In genomic region chr16:92455488-92455887, GRCm38 (mm10) we compare ENCODE assay signal across 19 mouse cellular contexts. TPM values are rescaled to one million over a fixed set of nuclear protein-coding genes. Genes with fewer than 3 reads are reported as not detected.
DNase-seq lines count a peak whose midpoint lies in the region; ATAC-seq and TF ChIP-seq lines count a peak whose summit lies in the region.
"Had no signal": no experiment of that assay in that cellular context is flagged by ENCODE, and none has a peak within 500 bp of the region (broad histone marks: within the 10 kb centered on the region; RNA-seq: fewer than 3 reads in every experiment).

No protein-coding gene starts in this region.

- H3K27ac ChIP-seq in kidney, embryonic 14.5 days (ENCODE audit: low read depth, low read length): no peak overlapping the region
- H3K27ac ChIP-seq in lung, embryonic 14.5 days (ENCODE audit: low read depth): no peak overlapping the region
- H3K27ac ChIP-seq: hindbrain, embryonic 12.5 days; limb, embryonic 13.5 days; neural tube, embryonic 13.5 days had no signal

- no peaks in the 10 kb centered on the region for H3K9me3 ChIP-seq in kidney, embryonic 14.5 days (ENCODE audit: control insufficient read depth, low read length)
- no peaks in the 10 kb centered on the region for H3K9me3 ChIP-seq in lung, embryonic 14.5 days (ENCODE audit: low read depth, low read length)
- H3K9me3 ChIP-seq in G1E (replicated peaks): no peaks in the 10 kb centered on the region
- H3K9me3 ChIP-seq: embryonic facial prominence, embryonic 13.5 days; hindbrain, embryonic 12.5 days; limb, embryonic 13.5 days; neural tube, embryonic 13.5 days had no signal

- H3K4me2 ChIP-seq in kidney, embryonic 14.5 days (replicated peaks; ENCODE audit: low read depth, low read length): no peak overlapping the region
- no peak overlapping the region for H3K4me2 ChIP-seq in lung, embryonic 14.5 days
- H3K4me2 ChIP-seq: embryonic facial prominence, embryonic 13.5 days; hindbrain, embryonic 12.5 days; limb, embryonic 13.5 days; neural tube, embryonic 13.5 days had no signal

- ATAC-seq in kidney, embryonic 14.5 days (ENCODE audit: low FRiP score, low TSS enrichment): no peak
- no peak for ATAC-seq in lung, embryonic 14.5 days (ENCODE audit: insufficient read depth)
- no peak for ATAC-seq in G1E (ENCODE audit: extremely low read depth, insufficient number of reproducible peaks, low FRiP score, poor library complexity, severe bottlenecking)
- ATAC-seq: activated CD4-positive, CD25-positive, alpha-beta regulatory T cell, adult 4 months; Patski had no signal

- H3K27me3 ChIP-seq in kidney, embryonic 14.5 days (ENCODE audit: control insufficient read depth, insufficient read depth, low read length): no peaks in the 10 kb centered on the region
- H3K27me3 ChIP-seq in lung, embryonic 14.5 days (ENCODE audit: insufficient read depth, low read length): no peaks in the 10 kb centered on the region
- H3K27me3 ChIP-seq in G1E (ENCODE audit: insufficient read depth, low read length): no peaks in the 10 kb centered on the region
- H3K27me3 ChIP-seq: embryonic facial prominence, embryonic 13.5 days; hindbrain, embryonic 12.5 days; neural tube, embryonic 13.5 days; Patski had no signal

- peak; percentile 52 for TF ChIP-seq CTCF in lung, embryonic 14.5 days (IDR thresholded peaks at IDR 0.05; ENCODE audit: low read depth)
- no peak for TF ChIP-seq CTCF in lung, adult 2 months (IDR thresholded peaks at IDR 0.05; ENCODE audit: insufficient read depth, low read length)
- TF ChIP-seq CTCF in G1E (IDR thresholded peaks at IDR 0.05; ENCODE audit: low read depth, low read length): no peak

- peaks cover 3% of the 10 kb centered on the region for H3K36me3 ChIP-seq in kidney, embryonic 14.5 days (ENCODE audit: control insufficient read depth, insufficient read depth, low read length)
- H3K36me3 ChIP-seq in lung, embryonic 14.5 days (ENCODE audit: insufficient read depth): no peaks in the 10 kb centered on the region
- H3K36me3 ChIP-seq in G1E (replicated peaks): peaks cover 65% of the 10 kb centered on the region

- no peaks in the 10 kb centered on the region for H3K4me1 ChIP-seq in kidney, embryonic 14.5 days (ENCODE audit: control insufficient read depth, insufficient read depth, low read length)
- H3K4me1 ChIP-seq in lung, embryonic 14.5 days (ENCODE audit: insufficient read depth): no peaks in the 10 kb centered on the region
- H3K4me1 ChIP-seq in lung, adult 2 months (ENCODE audit: control insufficient read depth, insufficient read depth, low read length): peaks cover 4% of the 10 kb centered on the region; the same call in 1 of the 2 replicates
- peaks cover 86% of the 10 kb centered on the region for H3K4me1 ChIP-seq in G1E (ENCODE audit: insufficient read depth, low read depth, low read length)

- DNase-seq in embryo, embryonic 10 days (ENCODE audit: low spot score): peak; percentile 25
- no peak for DNase-seq in embryo, embryonic 11 days
- peak; percentile 42 for DNase-seq in kidney, postnatal 10 days
- peak; percentile 33 for DNase-seq in lung, embryonic 14.5 days
- no peak for DNase-seq in lung, adult 2 months
- no peak for DNase-seq in G1E (ENCODE audit: low spot score)
- DNase-seq in gastrocnemius, postnatal 10 days: no peak
- DNase-seq: adrenal gland, postnatal 14 days; cerebellum, adult 2 months; right cerebral cortex, postnatal 4 days had no signal

- no peak overlapping the region for H3K9ac ChIP-seq in kidney, embryonic 14.5 days (ENCODE audit: low read depth, low read length)
- no peak overlapping the region for H3K9ac ChIP-seq in lung, embryonic 14.5 days
- H3K9ac ChIP-seq: embryonic facial prominence, embryonic 13.5 days; hindbrain, embryonic 12.5 days; limb, embryonic 13.5 days; neural tube, embryonic 13.5 days had no signal

- no peak overlapping the region for H3K4me3 ChIP-seq in kidney, embryonic 14.5 days (ENCODE audit: low read length)
- H3K4me3 ChIP-seq in lung, embryonic 14.5 days (ENCODE audit: low read depth, low read length): no peak overlapping the region
- no peak overlapping the region for H3K4me3 ChIP-seq in lung, adult 2 months (replicated peaks; ENCODE audit: extremely low read depth, low read depth, low read length)
- H3K4me3 ChIP-seq in G1E (ENCODE audit: low read depth, low read length): peak overlapping the region; percentile 28; the same call in 1 of the 2 replicates
- H3K4me3 ChIP-seq: embryonic facial prominence, embryonic 13.5 days; hindbrain, embryonic 12.5 days; limb, embryonic 13.5 days; neural tube, embryonic 13.5 days had no signal

- no peak for TF ChIP-seq POLR2A in lung, adult 2 months (IDR thresholded peaks at IDR 0.05; ENCODE audit: borderline replicate concordance, extremely low read depth, low read depth, low read length)

- WGBS in kidney, embryonic 14.5 days: 69% methylated on average over 8 of the region's 8 CpGs
- WGBS in lung, embryonic 14.5 days: 60% methylated on average over 8 of the region's 8 CpGs
- WGBS in lung, adult 2 months: 76% methylated on average over 8 of the region's 8 CpGs

RNA-seq across cellular contexts. Expression of gene Rcan1, which starts 15.2 kb away (rescaled TPM):
- 14.7 and 23.0 TPM in 2 replicates for polyA plus RNA-seq in kidney, embryonic 14.5 days (2014; fragmentation: Nextera tagmentation; extraction: Ambion mirVana)
- polyA plus RNA-seq in lung, embryonic 14.5 days (2014; fragmentation: Nextera tagmentation; extraction: Ambion mirVana): 47.8 and 49.7 TPM in 2 replicates
- polyA plus RNA-seq in lung, adult 2 months (2012; rRNA removed): 13.7 and 21.6 TPM in 2 replicates
- total RNA-seq in G1E (2014; fragmentation: Nextera tagmentation) (12.3 and 12.7 TPM in 2 replicates), G1E (2017) (16.1 and 16.4 TPM in 2 replicates)
- polyA plus RNA-seq in G1E (2012): 14.2 and 14.4 TPM in 2 replicates
- 10 to 100 TPM; 45.3 to 51.6 TPM for total RNA-seq in gastrocnemius, postnatal 10 days (2021)

RNA-seq across cellular contexts. Expression of gene Clic6, which starts 30.0 kb away (rescaled TPM):
- polyA plus RNA-seq in kidney, embryonic 14.5 days (2014; fragmentation: Nextera tagmentation; extraction: Ambion mirVana): 2.0 and 3.8 TPM in 2 replicates
- 8.9 and 10.2 TPM in 2 replicates for polyA plus RNA-seq in lung, embryonic 14.5 days (2014; fragmentation: Nextera tagmentation; extraction: Ambion mirVana)
- polyA plus RNA-seq in lung, adult 2 months (2012; rRNA removed): 7.6 and 9.5 TPM in 2 replicates
- not detected in 2 replicates for total RNA-seq in G1E (2014; fragmentation: Nextera tagmentation)
- total RNA-seq in G1E (2017): under 0.01 TPM in 1 of 2 replicates, not detected in the other
- 0.01 TPM in 1 of 2 replicates, not detected in the other for polyA plus RNA-seq in G1E (2012)
- total RNA-seq in gastrocnemius, postnatal 10 days (2021): under 1 TPM; 0.14 to 0.16 TPM
- total RNA-seq: common myeloid progenitor, adult 5-6 weeks; megakaryocyte-erythroid progenitor cell, adult 5-6 weeks had no signal
- polyA plus RNA-seq: activated CD4-positive, CD25-positive, alpha-beta regulatory T cell, adult 4 months had no signal

Comparison
In these comparisons a context has a peak if more than half of its experiments do, and no peak if none do; other contexts are left out.
1. DNase-seq: peak in embryo, embryonic 10 days (single experiment), kidney, postnatal 10 days (single experiment) and lung, embryonic 14.5 days (single experiment); none in embryo, embryonic 11 days (single experiment), lung, adult 2 months (single experiment), G1E (single experiment) and gastrocnemius, postnatal 10 days (single experiment).